Mouse (Mus musculus): ENCODE measurements around the gene Tgfbr2.
A peak's percentile ranks its signal among the peaks of the same experiment; 100 is the strongest.

The Tgfbr2 gene

GRCm38 (mm10) chr9:116193889-116194450 is 18.8 kb upstream of the Tgfbr2 start:
- no peak for DNase-seq (ENCODE audit: low spot score in 2 of 2)

- DNase-seq (ENCODE audit: low spot score in 2 of 2) = no peak
Measured at GRCm38 (mm10) chr9:116193535-116193881, 18.3 kb upstream of the Tgfbr2 start.

GRCm38 (mm10) chr9:116192826-116193534 is 17.8 kb upstream of the Tgfbr2 start:
- no peak for DNase-seq (ENCODE audit: low spot score in 2 of 2)

DNA sequence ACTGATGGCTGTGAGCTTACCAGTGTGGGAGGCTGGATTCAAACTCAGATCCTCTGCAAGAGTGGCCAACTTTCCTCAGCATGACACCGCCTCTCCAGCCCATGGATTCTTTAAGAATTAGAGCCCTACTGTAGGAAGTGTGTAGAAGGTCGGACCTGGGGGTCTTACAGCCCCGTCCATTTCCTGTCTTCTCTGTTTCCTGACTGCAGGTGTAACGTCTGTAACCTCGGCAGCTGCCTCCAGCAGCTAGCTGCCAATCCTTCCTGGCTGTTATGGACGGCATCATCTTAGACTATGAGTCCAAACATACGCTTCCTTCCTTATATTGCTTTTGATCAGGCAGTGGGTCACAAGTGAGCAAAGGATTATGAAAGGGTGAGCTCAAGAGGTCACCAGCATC is 17.1 kb upstream of the Tgfbr2 start:
- no peak for DNase-seq (ENCODE audit: low spot score in 2 of 2)

DNA sequence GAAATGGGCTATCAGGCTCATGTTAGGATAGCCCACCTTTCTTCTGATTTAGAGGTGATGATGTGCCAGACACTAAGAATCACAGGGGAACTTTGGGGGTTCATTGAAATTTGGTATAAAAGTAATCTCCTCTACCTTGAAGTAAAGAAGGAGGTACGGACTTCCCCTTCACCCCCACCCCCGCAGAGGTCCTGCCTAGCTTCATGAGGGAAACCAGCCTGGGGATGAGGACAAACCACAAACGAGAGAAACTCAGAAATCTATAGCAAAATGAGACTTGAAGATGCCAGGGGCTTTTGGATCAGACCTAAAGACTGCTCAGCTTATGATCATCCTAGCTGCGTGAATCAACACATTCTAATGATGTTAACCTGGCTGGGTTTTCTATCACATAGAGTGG is 14.7 kb upstream of the Tgfbr2 start:
- DNase-seq (ENCODE audit: low spot score in 2 of 2) = no peak

DNA sequence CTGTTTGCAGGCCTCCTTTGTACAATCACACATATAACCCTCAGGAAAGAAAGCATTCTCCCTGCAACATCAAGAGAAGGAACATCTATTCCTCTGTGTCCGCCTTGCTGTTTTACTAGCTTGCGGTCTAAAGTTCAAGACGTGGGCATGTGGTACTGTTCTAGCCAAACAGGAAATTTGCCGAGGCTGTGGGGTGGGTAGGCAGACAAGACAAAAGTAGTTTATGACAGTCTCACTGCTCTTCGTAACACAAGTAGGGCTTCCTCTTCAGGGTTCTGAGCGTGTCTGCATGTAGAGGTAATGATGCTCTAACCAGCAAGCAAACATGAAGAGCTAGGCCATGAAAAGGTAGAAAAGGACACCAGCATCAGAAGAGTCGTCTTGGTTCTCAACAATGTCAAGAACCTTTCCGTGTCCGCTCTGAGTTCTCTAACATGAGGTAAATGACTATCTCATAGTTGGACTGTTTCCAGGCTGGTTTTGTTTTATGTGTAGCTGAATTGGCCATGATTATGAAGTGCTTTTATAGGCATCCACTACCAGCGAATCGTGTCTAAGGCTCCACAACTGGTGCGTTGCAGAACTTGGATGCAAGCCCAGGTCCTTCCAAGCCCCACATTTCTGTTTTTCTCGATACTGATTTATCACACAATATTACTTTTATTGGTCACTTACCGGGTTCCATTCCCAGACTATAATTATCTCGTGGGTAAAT is 13.9 kb upstream of the Tgfbr2 start:
- peak; percentile 68 to 69 for DNase-seq (ENCODE audit: low spot score in 2 of 2)

- DNase-seq (ENCODE audit: low spot score in 2 of 2) = no peak
Measured at GRCm38 (mm10) chr9:116187181-116187731, 12.1 kb upstream of the Tgfbr2 start.

GRCm38 (mm10) chr9:116184903-116185302 is 9.7 kb upstream of the Tgfbr2 start:
- no peak for DNase-seq (ENCODE audit: low spot score in 2 of 2)

DNA sequence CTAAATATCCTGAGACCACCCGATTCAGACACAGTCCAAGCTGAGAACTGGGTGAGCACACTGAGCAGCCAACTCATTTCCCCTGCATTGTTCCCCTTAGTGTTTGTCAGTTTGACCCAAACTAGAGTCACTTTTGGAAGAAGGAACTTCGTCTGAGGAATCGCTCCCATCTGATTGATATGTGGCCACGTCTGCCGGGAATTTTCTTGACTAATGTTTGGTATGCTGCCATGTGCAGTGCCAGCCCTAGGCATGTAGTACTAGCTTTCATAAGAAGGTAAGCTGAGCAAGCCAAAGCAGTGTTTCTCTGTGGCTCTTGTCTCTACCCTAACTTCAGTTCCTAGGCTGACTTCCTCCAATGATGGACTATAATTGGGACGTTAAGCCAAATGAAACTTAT is 7.9 kb upstream of the Tgfbr2 start:
- no peak for DNase-seq (ENCODE audit: low spot score in 2 of 2)

DNA sequence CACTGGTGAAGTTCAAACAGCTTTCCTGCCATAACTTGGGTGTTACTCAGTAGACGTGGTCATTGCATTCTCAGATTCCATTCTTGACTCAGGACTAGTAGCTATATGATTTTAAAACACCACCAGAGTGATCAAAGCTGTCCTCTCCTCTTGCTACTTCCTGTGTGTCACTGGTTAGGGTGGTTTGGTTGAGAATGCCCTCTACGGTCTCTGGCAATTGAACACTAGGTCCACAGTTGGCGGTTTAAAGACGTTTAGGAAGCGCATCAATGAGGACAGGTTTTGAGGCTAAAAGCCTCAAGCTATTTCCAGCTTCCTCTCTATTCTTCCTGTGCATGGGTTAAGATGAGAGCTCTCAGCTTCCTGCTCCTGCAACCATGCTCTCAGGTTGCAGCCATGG is 6.4 kb upstream of the Tgfbr2 start:
- no peak for DNase-seq (ENCODE audit: low spot score in 2 of 2)

DNA sequence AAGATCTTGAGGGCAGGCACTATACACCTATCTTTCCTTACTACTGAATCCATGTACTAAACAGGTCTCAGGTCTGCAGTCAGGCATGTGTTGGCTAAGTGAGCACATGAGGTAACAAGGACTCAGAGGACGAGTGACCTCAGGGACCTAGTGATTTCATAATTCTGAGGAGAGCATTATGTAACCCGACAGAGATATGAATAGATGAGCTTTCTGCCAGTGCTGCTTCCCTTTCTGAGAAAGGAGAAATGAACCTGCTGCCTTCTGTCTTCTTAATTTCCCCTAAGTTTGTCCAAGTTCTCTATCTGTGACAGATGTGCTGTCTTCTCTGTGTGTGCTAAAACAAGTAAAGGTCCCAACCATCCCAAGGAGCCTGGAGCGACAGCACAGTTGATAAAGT is 3.0 kb upstream of the Tgfbr2 start:
- DNase-seq (ENCODE audit: low spot score in 2 of 2) = peak; percentile 50 to 64

- DNase-seq (ENCODE audit: low spot score in 2 of 2) = no peak
Measured at GRCm38 (mm10) chr9:116177108-116177507, 1.9 kb upstream of the Tgfbr2 start.

DNA sequence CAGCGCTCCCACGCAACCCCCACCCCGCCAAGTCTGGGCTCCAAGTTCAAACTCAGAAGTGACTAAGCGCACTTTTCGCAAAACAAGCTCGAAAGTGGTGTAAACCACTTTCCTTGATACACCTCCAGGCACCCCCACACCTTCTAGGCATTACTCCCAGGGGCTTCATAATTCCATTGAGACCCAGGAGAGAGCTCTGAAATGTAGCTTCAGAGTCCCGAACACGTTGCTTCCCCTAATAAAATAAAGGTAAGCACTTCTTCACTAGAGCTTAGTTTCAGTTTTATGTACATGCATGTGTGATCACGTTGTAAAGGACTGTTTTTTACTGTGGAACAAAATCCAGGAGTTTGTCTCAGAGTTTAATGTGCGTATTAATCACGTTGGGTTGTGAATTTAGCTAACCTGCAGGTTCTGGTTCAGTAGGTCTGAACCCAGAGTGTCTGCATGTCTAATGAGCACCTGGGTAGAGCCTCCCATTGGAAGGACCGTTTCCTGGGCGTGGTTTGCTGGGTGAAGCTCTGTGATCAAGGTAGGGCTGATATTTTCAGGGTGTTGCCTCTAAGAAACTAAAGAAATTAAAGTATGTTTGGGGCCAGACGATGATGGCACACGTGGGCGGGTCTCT is 442 bp upstream of the Tgfbr2 start:
- DNase-seq (ENCODE audit: low spot score in 2 of 2) = peak; percentile 91 to 92

- peak; percentile 38 to 49 for DNase-seq (ENCODE audit: low spot score in 2 of 2)
Measured at GRCm38 (mm10) chr9:116173473-116174170, 1.5 kb downstream of the Tgfbr2 start.

DNA sequence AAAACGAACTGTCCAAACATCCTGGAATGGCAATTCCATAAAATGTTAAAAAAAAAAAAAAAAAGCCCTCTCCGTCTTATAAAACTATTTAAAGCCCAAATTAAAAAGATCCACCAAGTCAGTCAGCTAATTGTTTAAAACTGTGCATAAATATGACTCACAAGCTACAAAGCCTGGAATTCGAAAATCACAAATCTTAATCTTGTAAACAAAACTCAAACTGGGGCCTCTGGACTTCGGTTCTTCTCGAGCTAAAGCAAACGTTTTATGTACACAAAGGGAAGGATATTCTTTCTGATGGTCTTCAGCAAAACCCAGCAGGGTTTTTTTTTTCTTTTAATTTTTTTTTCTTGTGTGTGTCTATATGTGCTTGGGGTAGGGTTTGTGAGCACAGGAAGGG is 2.1 kb downstream of the Tgfbr2 start:
- no peak for DNase-seq (ENCODE audit: low spot score in 2 of 2)

DNA sequence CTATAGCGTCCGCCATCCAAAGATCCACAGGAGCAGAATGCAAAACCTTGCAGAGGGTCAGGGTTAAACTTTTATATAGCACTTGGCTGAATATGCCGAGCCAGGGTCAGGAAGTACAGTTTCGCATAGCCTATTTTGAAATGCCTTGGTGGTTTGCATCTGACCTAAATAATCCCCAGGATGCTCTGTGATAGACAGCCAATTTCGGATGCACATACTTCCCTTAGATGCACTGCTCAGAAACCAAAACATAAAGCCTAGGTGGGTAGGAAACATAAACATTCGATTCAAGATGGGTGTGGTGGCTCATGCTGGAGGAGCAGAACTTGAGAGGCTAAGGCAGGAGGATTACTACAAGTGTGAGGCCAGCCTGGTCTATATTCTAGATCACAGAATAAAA is 6.1 kb downstream of the Tgfbr2 start:
- DNase-seq (ENCODE audit: low spot score in 2 of 2) = no peak

DNA sequence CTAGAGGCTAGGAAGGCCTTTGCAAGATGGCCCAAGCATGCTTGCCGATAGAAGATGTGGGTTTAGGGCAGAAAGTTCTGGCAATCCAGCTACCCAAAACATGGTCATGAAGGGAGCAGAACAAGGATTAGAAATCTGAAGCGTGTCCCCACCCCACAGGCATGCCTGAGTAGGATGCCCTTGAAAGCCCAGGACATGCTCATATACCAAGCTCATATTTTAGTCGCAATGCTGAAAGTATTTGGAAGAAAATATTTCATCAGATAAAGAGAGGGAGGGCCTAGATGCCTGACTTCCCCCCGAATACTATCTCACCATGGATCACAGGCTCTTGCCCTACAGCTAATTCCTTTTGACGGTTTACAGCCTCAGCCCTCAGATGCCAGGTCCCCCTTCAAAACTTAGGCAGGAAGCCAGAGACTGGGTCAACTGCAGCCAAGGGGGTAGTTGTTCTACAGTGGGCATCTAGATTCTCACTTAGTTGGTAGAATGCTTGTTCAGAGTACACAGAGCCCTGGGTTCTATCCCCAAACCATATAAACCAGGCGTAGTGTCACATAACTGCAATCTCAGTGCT is 7.8 kb downstream of the Tgfbr2 start:
- no peak for DNase-seq (ENCODE audit: low spot score in 2 of 2)

DNA sequence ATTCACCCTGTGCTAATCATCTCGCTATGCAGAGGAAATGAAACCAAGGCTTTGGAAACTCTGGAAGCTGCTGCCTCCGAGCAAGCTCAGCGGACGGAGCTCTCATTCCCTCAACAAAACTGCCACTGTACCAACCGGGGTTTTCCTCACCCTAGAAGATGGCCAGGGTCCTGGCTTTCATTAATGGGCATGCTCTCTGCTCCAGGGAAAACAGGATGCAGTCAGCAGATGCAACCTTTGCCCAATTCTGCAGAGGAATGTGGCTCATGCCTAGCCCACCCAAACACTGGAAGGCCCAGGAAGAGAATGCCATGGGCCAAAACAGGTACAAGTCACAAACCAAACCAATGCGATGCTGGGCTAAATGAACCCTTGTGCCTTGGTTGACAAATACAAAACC is 8.8 kb downstream of the Tgfbr2 start:
- no peak for DNase-seq (ENCODE audit: low spot score in 2 of 2)

DNA sequence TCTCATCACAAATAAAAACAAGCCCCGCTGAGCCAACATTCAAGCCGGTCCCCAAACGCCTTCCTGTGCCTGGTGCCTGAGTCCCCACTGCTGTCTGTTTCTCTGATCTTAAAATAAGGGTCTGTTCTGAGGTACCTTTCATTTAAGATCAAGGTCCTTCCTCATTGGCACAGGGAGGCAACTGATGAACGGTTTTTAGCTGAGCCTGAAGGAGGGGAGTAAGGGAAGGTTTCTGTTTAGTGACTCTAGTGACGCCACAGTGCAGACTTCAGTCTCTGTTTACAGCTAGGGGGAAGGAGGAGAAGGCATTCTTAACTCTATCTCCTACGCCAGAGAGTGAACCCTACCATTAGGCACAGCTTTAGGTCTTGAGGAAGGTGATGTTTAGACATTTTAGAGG is 11.3 kb downstream of the Tgfbr2 start:
- no peak for DNase-seq (ENCODE audit: low spot score in 2 of 2)

DNA sequence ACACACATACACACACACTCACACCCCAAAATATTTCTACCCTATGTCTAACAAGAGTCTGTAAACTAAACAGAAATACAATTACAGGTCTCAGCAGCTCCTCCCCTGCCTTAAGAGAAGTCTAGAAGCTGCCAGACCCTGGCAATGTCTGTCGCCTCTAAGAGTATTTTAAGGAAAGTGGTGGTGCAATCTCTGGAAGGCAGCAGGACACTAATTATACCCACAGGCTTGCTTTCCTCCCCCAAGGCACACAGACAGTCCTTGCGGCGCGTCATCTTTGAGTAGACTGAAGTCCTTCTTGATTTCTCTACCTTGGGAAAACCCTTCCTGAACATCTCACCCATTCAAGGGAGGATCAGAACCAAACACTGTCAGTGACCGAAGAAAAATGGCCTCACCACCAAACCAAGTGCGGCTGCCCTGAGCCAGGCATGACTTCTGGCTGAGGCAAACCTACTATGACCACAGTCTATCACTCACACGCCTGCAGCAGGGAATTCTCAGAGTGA is 12.2 kb downstream of the Tgfbr2 start:
- DNase-seq (ENCODE audit: low spot score in 2 of 2) = no peak

GRCm38 (mm10) chr9:116160860-116161259 is 14.3 kb downstream of the Tgfbr2 start:
- no peak for DNase-seq (ENCODE audit: low spot score in 2 of 2)
